Mouse (Mus musculus): ENCODE measurements around the gene Sdhaf3.

- TF ChIP-seq POLR2A (IDR thresholded peaks at IDR 0.05; ENCODE audit: borderline replicate concordance, low read depth, low read length) = no peak
- TF ChIP-seq CTCF (IDR thresholded peaks at IDR 0.05; ENCODE audit: low read depth, low read length) = no peak
Measured at GRCm38 (mm10) chr6:7082467-7083259, 126.9 kb downstream of the Sdhaf3 start.
